Mouse (Mus musculus) fat pad, adult 2 months (tissue): ENCODE results near the gene Fads3.

Experiments used
- DNase-seq: peaks from one replicate; pipeline ENCODE4 v3.0.0-alpha.2; 2011; ENCODE audit warnings: low read depth, low spot score; ENCODE audit errors: extremely low read depth

Fads3 gene

DNA sequence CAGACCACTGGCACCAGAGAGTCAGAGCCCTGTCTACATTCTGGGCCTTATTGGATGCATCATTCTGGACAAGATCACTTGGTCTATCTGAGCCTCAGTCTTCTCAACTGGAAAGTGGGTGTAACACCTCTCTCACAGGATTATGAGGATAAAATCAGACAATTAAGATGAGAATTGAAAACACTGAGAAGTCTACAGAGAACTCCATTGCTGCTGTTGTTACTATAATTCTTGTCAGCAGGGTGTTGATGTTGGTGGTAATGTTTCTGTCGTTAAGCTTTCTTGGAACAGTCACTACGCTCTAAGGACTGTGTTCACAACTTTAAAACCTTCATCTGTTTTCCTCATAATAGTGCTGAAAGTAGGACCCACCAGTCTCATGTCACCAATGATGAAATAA, 65.3 kb downstream of the Fads3 start:
- DNase-seq: no peak

DNA sequence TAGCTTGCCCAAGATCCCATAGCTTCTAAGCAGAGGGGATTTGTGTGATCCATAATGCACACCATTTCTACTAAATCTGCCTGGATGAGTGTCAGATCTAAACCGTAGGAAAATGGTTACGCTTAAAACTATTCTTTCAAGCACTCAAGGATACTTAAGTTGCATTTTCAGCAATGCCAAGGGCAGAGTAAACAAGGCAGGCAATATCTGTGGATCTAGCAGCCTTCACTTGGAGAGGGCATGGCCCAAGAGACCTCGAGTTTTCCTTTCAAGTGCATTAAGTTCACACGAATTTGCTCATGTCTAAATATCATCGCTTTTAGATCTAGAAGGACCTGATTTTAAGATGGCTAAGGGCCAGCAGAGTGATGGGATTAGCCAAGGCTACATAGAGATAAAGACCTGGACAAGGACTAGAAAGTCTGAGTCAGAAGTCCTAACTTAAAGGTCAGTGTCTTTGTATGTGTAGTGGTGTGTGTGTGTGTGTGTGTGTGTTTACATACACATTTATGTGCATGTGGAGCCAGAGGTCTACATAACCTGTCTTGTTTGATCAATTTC, 65.8 kb downstream of the Fads3 start:
- DNase-seq: no peak

DNA sequence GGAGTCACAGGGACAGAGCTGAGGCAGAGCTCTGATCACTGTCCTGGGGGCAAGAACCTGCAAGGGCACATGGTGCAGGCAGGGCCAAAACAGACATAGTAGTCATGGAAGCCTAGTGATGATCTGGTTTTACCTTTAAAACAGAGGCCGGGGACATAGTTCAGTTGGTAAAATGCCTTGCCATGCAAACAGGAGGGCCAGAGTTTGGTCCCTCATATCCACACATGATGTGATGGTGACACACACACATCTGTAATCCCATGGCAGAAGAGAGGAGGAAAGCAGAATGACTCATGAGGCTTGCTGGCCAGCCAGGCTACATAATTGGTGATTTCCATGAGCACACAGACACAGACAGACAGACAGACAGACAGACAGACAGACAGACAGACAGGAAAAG, 66.8 kb downstream of the Fads3 start:
- DNase-seq: no peak

DNA sequence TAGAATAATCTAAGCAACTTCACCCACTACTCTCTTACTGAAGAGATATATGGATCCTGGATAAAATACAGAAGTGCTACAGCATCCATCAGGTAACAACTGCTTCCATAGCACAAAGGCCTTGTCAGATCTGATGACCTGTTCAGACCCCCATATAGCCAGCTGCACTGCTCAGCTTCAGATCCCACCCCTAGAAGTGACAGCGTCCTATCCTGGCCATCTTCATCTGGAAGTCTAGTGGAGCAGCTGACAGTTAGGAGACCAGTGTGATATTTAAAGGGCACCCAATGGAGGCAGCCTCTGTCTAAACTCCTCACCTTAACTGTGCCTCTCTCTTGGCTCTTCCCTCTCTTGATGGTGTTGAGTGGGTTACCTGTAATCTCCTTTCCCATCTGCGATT, 67.3 kb downstream of the Fads3 start:
- no peak for DNase-seq
